Mouse (Mus musculus) spleen, adult 10 weeks (tissue): ENCODE results near the gene Dusp11. TPM values are rescaled to one million over a fixed set of nuclear protein-coding genes. Genes with fewer than 3 reads are reported as not detected.

Experiments
- polyA plus RNA-seq: library from polyadenylated mRNA; stranded (reverse); fragments of 350-450 nt; fragmentation: Illumina TruSeq; extraction: RNeasy Lipid Tissue Mini Kit (QIAGEN cat#74804); gene quantifications from one replicate; pipeline ENCODE4 v1.2.3, GENCODE M21; 2015; ENCODE audit warnings: low replicate concordance; ENCODE audit not compliant: insufficient read depth

The Dusp11 gene
- polyA plus RNA-seq = 239 TPM

DNA sequence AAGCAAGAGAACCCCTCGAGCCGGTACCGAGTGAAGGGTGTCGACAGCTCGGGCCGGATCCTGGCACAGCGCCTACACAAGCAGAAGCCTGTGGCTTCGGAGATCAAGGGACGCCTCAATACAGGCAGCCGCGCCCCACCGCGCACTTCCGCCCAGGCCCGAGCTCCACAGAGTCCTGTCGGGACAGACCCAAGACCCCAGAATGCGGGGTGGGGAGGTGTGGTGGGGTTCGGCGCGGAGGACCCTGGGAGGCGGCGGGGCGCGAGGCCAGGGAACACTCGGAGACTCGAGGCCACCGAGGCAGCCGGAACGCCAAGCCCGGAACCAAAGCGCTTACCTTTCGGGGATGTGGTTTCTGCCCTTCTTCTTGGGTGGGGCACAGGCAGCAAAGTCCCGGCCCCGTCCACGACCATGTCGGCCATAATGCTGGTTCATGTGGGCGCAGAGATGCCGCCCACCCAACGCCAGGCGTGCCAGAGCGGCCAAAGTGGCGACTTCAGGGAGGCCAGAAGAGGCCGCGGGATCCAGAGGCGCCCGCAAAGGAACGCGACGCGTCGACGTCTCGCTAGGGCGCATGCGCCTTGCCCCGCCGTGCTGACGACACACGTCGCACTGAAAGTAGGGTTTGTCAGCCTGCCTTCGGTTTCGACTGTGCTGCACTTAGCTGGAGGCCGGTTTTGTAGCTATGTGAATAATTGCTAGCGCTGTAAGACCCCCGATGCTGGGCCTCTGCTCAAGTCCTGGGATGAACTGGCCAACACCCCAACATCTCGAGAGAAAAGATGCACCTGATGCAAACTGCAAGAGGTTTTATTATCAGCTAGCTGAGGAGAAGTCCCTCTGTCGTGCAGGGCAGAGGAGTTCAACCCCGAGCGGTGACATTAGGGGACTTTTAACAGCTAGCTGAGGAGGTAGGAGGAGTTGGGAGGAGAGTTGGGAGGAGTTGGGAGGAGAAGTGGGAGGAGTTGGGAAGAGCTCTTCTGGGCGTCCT is at the start of gene Dusp11:
TSS of gene Dusp11 (minus strand) at position 567 of the 991 bp plus-strand sequence.

GRCm38 (mm10) chr6:85915539-85916513 is 45.6 kb downstream of the Dusp11 start, which contains the start of gene Nat8f1:
Gene Nat8f1, minus strand, starts transcription at chr6:85915687.

GRCm38 (mm10) chr6:85911587-85911986 is 49.9 kb downstream of the Dusp11 start, which contains the start of gene Tprkb:
Gene Tprkb, plus strand, starts transcription at chr6:85911865.

GRCm38 (mm10) chr6:85904642-85905061 is 56.8 kb downstream of the Dusp11 start, which contains the start of gene Nat8f4:
Gene Nat8f4, minus strand, starts transcription at chr6:85904884.

Other genes starting within 250 kb of the Dusp11 start
- gene Nat8f7, start 248.5 kb downstream of the Dusp11 start, polyA plus RNA-seq = not detected
- gene Nat8f3, start 195.9 kb downstream of the Dusp11 start, polyA plus RNA-seq = 3.3 TPM
- gene Nat8f6, start 140.7 kb downstream of the Dusp11 start, polyA plus RNA-seq = not detected
- 0.26 TPM for gene Nat8f5, start 140.7 kb downstream of the Dusp11 start, polyA plus RNA-seq
- 0.22 TPM for gene Nat8, start 129.6 kb downstream of the Dusp11 start, polyA plus RNA-seq
- not detected for gene Nat8f2, start 92.5 kb downstream of the Dusp11 start, polyA plus RNA-seq
- gene Nat8f4, start 56.8 kb downstream of the Dusp11 start, polyA plus RNA-seq = 7.3 TPM
- 43.4 TPM for gene Tprkb, start 49.8 kb downstream of the Dusp11 start, polyA plus RNA-seq
- 5.9 TPM for gene Nat8f1, start 46.0 kb downstream of the Dusp11 start, polyA plus RNA-seq
- not detected for gene Figla, start 54.5 kb upstream of the Dusp11 start, polyA plus RNA-seq
- 3.9 TPM for gene Add2, start 67.0 kb upstream of the Dusp11 start, polyA plus RNA-seq
- gene Tgfa, start 233.6 kb upstream of the Dusp11 start, polyA plus RNA-seq = 0.61 TPM